Mouse (Mus musculus): Measurements from ENCODE around the gene Ufd1. TPM values are rescaled to one million over a fixed set of nuclear protein-coding genes. Genes with fewer than 3 reads are reported as not detected.

Ufd1 gene
- 147 TPM for polyA plus RNA-seq (2017; shearing (Covaris generic))

DNA sequence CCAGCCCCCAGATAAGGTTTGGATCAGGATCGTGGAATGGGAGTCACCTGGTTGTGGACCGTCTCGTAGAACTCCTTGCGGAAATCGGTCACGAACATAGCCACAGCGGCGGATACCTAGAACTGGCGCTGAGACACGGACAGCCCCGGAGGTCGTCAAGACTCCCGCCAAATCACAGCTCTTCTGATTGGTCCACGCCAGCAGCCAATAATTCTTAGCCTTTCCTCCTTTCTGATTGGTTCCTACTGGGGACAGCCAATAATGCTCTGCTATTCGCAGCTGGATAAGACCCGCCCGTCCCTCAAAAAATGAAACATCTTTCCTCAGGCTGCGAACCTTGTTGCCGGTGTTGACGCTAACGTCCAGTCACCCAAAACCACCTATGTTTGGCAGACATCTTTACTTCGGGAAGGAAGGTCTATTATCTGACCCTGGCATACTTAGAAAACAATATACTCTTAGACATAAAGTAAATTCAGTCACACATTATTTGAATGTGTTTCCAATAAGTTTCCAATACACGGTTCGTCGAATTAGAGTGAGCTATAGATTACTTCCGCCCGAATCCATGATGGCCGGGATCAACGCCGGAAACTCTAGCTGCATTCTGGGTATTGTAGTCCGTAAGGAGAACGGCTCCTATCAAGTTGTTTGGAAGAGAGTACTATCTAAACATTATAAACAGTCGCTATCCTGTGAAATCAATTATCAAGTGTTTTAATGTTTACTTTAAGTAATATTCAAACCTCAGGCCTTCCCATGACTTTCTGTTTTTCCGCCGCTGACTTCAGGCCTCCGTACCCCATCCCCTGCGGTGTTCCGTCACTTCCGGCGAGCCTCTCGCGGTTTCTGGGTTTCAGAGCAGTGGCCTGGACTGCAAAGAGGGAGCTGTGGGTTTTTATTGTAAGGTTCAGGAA lies at the start of gene Ufd1, which contains the start of gene Cdc45:
Gene Ufd1, plus strand, starts transcription at position 312 of the 917 bp plus-strand sequence.
Gene Cdc45, minus strand, starts transcription at position 520 of the 917 bp plus-strand sequence.

GRCm38 (mm10) chr16:18776556-18777100 lies 35.0 kb upstream of the Ufd1 start, which contains the start of gene Cldn5:
Cldn5 (plus strand) TSS chr16:18776847.

GRCm38 (mm10) chr16:18836468-18837208 lies 25.1 kb downstream of the Ufd1 start, which contains the start of the genes 2510002D24Rik and Gm28539:
2510002D24Rik (plus strand) TSS chr16:18836578.
Gm28539 (plus strand) TSS chr16:18836584.

GRCm38 (mm10) chr16:18876442-18877308 lies 65.1 kb downstream of the Ufd1 start, which contains the start of the genes Mrpl40 and Hira:
Mrpl40 (minus strand) TSS chr16:18876862.
Hira (plus strand) TSS chr16:18877037.

Other genes with a start within 250 kb of the Ufd1 start
- gene Tbx1, start 221.1 kb upstream of the Ufd1 start, polyA plus RNA-seq (2017; shearing (Covaris generic)) = 0.20 TPM
- gene Gp1bb, start 189.4 kb upstream of the Ufd1 start, polyA plus RNA-seq (2017; shearing (Covaris generic)) = not detected
- gene Gm49601, start 185.4 kb upstream of the Ufd1 start, polyA plus RNA-seq (2017; shearing (Covaris generic)) = 0.18 TPM
- gene Sept5, start 181.8 kb upstream of the Ufd1 start, polyA plus RNA-seq (2017; shearing (Covaris generic)) = 0.53 TPM
- gene Cldn5, start 34.9 kb upstream of the Ufd1 start, polyA plus RNA-seq (2017; shearing (Covaris generic)) = not detected
- gene Cdc45, start 208 bp downstream of the Ufd1 start, polyA plus RNA-seq (2017; shearing (Covaris generic)) = 6.7 TPM
- gene 2510002D24Rik, start 24.8 kb downstream of the Ufd1 start, polyA plus RNA-seq (2017; shearing (Covaris generic)) = 93.3 TPM
- not detected for gene Gm28539, start 24.8 kb downstream of the Ufd1 start, polyA plus RNA-seq (2017; shearing (Covaris generic))
- 82.8 TPM for gene Mrpl40, start 65.1 kb downstream of the Ufd1 start, polyA plus RNA-seq (2017; shearing (Covaris generic))
- gene Hira, start 65.3 kb downstream of the Ufd1 start, polyA plus RNA-seq (2017; shearing (Covaris generic)) = 21.6 TPM